Mouse (Mus musculus) embryonic fibroblast, embryonic 13.5 days (primary cell): ENCODE results near the gene Car8. TPM values are rescaled to one million over a fixed set of nuclear protein-coding genes. Genes with fewer than 3 reads are reported as not detected.
"Not testable (repeated sequence)": the region's sequence is repeated elsewhere in the genome, so short reads cannot be mapped to it uniquely, and the experiment has no call there.

Source experiments
- H3K27ac ChIP-seq: 2 replicates; pipeline ENCODE4 v1.5.1; 2012; ENCODE audit warnings: low read length, control low read depth, inconsistent platforms; ENCODE audit not compliant: insufficient read depth
- H3K4me1 ChIP-seq: 2 replicates; pipeline ENCODE4 v1.6.1; 2011; ENCODE audit warnings: low read length; ENCODE audit not compliant: control insufficient read depth, insufficient read depth
- H3K4me3 ChIP-seq: 2 replicates; pipeline ENCODE4 v1.5.1; 2011; ENCODE audit warnings: mild to moderate bottlenecking, control low read depth, low read length; ENCODE audit not compliant: insufficient read depth
- CTCF ChIP-seq: IDR thresholded peaks from 2 replicates; pipeline ENCODE4 v1.5.1; 2011; ENCODE audit warnings: mild to moderate bottlenecking, control low read depth, low read length, moderate library complexity, borderline replicate concordance; ENCODE audit not compliant: insufficient read depth
- POLR2A ChIP-seq: IDR thresholded peaks from 2 replicates; pipeline ENCODE4 v1.6.1; 2011; ENCODE audit warnings: low read depth, mild to moderate bottlenecking, control low read depth, low read length, moderate library complexity
- polyA plus RNA-seq: library from polyadenylated mRNA; stranded (reverse); fragments of >200 nt; gene quantifications from 2 replicates; pipeline ENCODE4 v1.2.4, GENCODE M21; 2011; ENCODE audit warnings: low read depth; ENCODE audit not compliant: missing spikeins, insufficient read length

Gene Car8
- polyA plus RNA-seq, 1 experiment, result 0.32 TPM

DNA sequence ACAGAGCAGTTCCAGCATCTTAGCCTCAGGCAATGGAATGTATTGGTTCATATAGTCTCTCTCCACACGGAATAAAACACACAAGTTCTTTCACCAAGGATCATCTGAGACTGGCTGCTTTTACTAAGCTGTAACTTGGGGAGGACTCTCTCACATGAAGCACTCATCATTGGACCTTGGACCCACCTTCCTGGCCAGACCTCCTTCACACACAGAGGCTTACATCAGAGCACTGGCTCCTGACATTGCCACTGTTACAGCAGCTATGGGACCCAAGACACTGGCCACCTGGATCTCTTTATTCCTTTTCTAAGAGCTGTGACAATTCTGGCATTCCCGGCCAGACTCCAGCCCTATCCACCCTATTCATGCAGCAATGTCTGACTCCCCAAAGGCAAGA is 101.4 kb downstream of the Car8 start:
- no peaks in the 10 kb centered on the region for H3K4me1 ChIP-seq
- H3K27ac ChIP-seq, result no peak overlapping the region
- H3K4me3 ChIP-seq, result no peak overlapping the region
- TF ChIP-seq POLR2A, result no peak
- no peak for TF ChIP-seq CTCF

GRCm38 (mm10) chr4:8132024-8132423 is 106.8 kb downstream of the Car8 start:
- no peak overlapping the region for H3K27ac ChIP-seq
- TF ChIP-seq CTCF (no peak), POLR2A (no peak)
- no peak overlapping the region for H3K4me3 ChIP-seq
- H3K4me1 ChIP-seq, result no peaks in the 10 kb centered on the region

DNA sequence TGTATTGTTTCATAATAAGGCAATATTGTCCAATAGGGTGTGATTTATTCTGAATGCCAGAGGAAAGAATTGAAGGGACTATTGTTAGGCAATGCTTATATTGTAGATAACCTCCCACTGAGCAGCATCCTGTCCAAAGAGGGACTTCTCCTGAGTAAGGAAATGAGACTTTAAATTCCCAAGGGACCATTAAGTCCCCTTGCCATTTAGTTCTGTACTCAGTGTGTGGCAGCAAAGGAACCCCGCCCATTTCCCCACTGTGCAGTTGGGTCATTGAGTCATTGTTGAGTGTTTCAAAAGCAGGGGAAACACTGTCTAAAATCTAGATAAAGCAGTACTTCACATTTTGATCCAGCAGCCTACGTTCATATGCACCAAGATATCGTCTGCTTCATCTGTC is 125.3 kb downstream of the Car8 start:
- Histone ChIP-seq H3K27ac (no peak overlapping the region), H3K4me1 (no peaks in the 10 kb centered on the region), H3K4me3 (no peak overlapping the region)
- TF ChIP-seq CTCF (no peak), POLR2A (no peak)

DNA sequence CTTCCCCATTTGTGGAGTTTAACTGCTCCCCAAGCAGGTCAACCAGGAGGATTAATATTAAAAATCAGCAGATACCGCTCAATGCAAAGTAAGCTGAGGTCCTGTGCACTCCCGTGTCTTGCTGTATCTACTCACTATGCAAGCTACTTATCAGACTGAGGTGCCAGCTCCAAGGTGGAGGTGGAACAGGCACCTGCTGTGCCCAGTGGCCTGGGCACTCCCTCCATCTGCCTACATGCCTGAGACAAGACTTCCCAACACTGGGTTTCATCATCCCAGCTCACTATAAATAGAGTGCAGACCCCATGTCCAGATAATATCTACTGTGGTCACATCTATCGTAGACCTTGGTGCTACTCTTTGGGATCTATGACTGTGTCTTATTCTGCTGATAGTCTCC is 127.0 kb downstream of the Car8 start:
- no peak for TF ChIP-seq POLR2A
- no peak for TF ChIP-seq CTCF
- no peak overlapping the region for H3K4me3 ChIP-seq
- H3K27ac ChIP-seq, result no peak overlapping the region

GRCm38 (mm10) chr4:8109906-8110567 is 128.8 kb downstream of the Car8 start:
- no peak overlapping the region for H3K4me3 ChIP-seq
- H3K4me1 ChIP-seq, result no peaks in the 10 kb centered on the region
- TF ChIP-seq POLR2A, result no peak
- TF ChIP-seq CTCF, result no peak
- H3K27ac ChIP-seq, result no peak overlapping the region

More for the DNA sequence above, 127.0 kb downstream of the Car8 start:
- H3K4me1 ChIP-seq, result no peaks in the 10 kb centered on the region

GRCm38 (mm10) chr4:8101466-8101865 is 137.4 kb downstream of the Car8 start:
- TF ChIP-seq POLR2A (no peak), CTCF (no peak)
- H3K4me3 ChIP-seq, result no peak overlapping the region
- no peaks in the 10 kb centered on the region for H3K4me1 ChIP-seq
- no peak overlapping the region for H3K27ac ChIP-seq

- TF ChIP-seq CTCF (no peak), POLR2A (no peak)
- H3K27ac ChIP-seq, result no peak overlapping the region
- H3K4me1 ChIP-seq, result no peaks in the 10 kb centered on the region
- H3K4me3 ChIP-seq, result no peak overlapping the region
These were observed 140.8 kb downstream of the Car8 start for GRCm38 (mm10) chr4:8098084-8098483.

DNA sequence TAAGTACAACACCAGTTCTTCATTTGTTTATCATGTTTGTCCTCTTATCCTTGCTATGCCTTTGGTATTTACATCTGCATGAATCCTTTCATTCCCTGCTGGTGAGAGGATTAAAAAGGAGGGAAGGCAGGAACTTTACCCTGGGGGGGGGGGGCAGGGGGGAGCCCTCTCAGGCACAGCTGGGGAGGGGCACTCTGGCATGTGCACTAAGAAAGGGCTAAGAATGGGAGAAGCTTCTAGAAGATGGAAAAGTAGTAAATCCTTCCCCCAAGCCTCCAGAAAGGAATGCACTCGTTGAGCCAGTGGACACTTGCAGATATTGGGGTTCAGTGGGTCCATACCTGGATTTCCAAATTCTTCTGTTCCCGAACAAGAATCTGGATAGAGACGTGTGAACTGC is 141.2 kb downstream of the Car8 start:
- TF ChIP-seq POLR2A (no peak), CTCF (no peak)
- Histone ChIP-seq H3K4me1 (no peaks in the 10 kb centered on the region), H3K4me3 (no peak overlapping the region), H3K27ac (no peak overlapping the region)

GRCm38 (mm10) chr4:8093566-8093965 is 145.3 kb downstream of the Car8 start:
- H3K4me1 ChIP-seq, H3K27ac ChIP-seq, H3K4me3 ChIP-seq: not testable (repeated sequence)
